8 mouse cellular contexts compared by ENCODE assay signal in the genomic region with DNA sequence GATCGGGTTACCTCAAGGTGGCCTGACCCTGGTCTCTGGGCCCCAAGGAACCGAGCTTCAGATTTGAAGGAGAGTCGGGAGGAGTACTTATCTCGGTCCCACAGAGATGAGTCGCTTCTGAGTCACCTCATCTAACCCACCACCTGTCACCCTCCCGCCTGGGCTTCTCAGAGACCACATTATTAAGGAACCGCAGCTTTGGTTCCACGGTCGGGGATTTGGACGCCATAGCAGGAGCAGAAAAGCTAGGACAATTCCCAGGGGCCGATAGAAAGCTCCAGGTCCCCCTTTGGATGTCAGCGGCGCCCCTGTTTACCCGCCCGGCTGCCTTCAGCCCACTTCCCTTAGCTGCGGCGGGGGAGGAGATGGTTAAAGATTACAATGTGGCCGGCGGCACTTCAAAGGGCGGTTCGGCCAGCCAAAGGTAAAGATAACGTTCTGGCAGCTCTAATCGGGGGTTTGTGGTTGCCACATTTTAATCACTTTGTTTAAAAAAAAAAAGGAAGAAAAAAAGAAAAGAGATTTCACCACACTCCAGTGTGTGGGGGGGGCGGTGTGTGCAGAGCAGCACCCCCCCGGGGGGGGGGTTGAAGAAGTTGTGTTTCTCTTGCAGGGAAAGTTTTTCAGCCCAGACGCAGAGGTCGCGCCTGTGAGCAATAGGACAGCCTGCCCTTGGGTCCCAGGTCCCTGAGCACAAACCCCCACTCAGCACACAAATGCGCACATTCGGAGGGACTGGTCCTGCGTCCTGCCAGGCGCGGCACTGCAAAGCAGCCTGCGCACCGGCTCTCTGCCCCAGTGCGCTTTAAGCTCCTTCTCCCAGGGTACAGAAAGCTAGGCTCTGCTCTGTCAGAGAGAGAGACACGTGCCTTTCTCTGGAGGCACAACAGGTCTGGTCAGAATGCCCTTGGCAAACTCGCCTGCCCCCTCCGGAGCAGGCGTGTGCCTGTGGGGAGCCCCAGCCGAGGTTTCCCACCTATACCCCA. TPM values are rescaled to one million over a fixed set of nuclear protein-coding genes. Genes with fewer than 3 reads are reported as not detected.
A peak's percentile ranks its signal among the peaks of the same experiment; 100 is the strongest.
DNase-seq lines count a peak whose midpoint lies in the region; ATAC-seq and TF ChIP-seq lines count a peak whose summit lies in the region.

No protein-coding gene starts in this region.

- H3K27ac ChIP-seq in forebrain, embryonic 13.5 days, result no peak overlapping the region
- H3K27ac ChIP-seq in limb, embryonic 11.5 days (replicated peaks; ENCODE audit: low read depth, low read length), result no peak overlapping the region
- H3K27ac ChIP-seq in midbrain, postnatal 0 days (ENCODE audit: low read depth, low read length), result no peak overlapping the region

- no peaks in the 10 kb centered on the region for H3K36me3 ChIP-seq in forebrain, embryonic 13.5 days (ENCODE audit: poor library complexity, severe bottlenecking)
- H3K36me3 ChIP-seq in limb, embryonic 11.5 days (ENCODE audit: control insufficient read depth, insufficient read depth, low read length), result no peaks in the 10 kb centered on the region
- H3K36me3 ChIP-seq in midbrain, postnatal 0 days (ENCODE audit: insufficient read depth, low read length), result no peaks in the 10 kb centered on the region

- H3K9me3 ChIP-seq in forebrain, embryonic 13.5 days (replicated peaks), result no peaks in the 10 kb centered on the region
- no peaks in the 10 kb centered on the region for H3K9me3 ChIP-seq in limb, embryonic 11.5 days (ENCODE audit: control insufficient read depth, low read length)
- no peaks in the 10 kb centered on the region for H3K9me3 ChIP-seq in midbrain, postnatal 0 days (ENCODE audit: low read length)

- H3K4me1 ChIP-seq in lung, adult 2 months (ENCODE audit: control insufficient read depth, insufficient read depth, low read length), result peaks cover 8% of the 10 kb centered on the region; the same call in 1 of the 2 replicates
- H3K4me1 ChIP-seq in forebrain, embryonic 13.5 days, result peaks cover 31% of the 10 kb centered on the region
- peaks cover 6% of the 10 kb centered on the region; the same call in 1 of the 2 replicates for H3K4me1 ChIP-seq in limb, embryonic 11.5 days (ENCODE audit: control insufficient read depth, insufficient read depth, low read length)
- no peaks in the 10 kb centered on the region; the same call in 1 of the 2 replicates for H3K4me1 ChIP-seq in midbrain, postnatal 0 days (ENCODE audit: insufficient read depth, low read length)

- WGBS in lung, adult 2 months, result 1% methylated on average over 41 of the region's 41 CpGs
- WGBS in forebrain, embryonic 13.5 days, result under 1% methylated on average over 41 of the region's 41 CpGs
- WGBS in limb, embryonic 11.5 days, result under 1% methylated on average over 41 of the region's 41 CpGs
- under 1% methylated on average over 41 of the region's 41 CpGs for WGBS in midbrain, postnatal 0 days

- DNase-seq in lung, adult 2 months, result peak; percentile 5
- DNase-seq in lung, adult 18-20 months, result no peak
- peak; percentile 32 for DNase-seq in c-Kit-positive CD71-negative TER-119-negative erythroid progenitor cells, embryonic 14.5 days (ENCODE audit: low read depth)
- DNase-seq in limb, embryonic 11.5 days (ENCODE audit: low spot score), result peak; percentile 65
- DNase-seq in midbrain, postnatal 0 days (ENCODE audit: low spot score), result no peak
- no peak for DNase-seq in layer of hippocampus, adult 9-10 months (ENCODE audit: low spot score)

- H3K27me3 ChIP-seq in forebrain, embryonic 13.5 days, result peaks cover 88% of the 10 kb centered on the region
- H3K27me3 ChIP-seq in limb, embryonic 11.5 days (ENCODE audit: control insufficient read depth, insufficient read depth, low read length), result peaks cover 42% of the 10 kb centered on the region
- H3K27me3 ChIP-seq in midbrain, postnatal 0 days (ENCODE audit: insufficient read depth, low read length), result peaks cover 22% of the 10 kb centered on the region

- H3K9ac ChIP-seq in forebrain, embryonic 13.5 days, result peak overlapping the region; percentile 62
- peak overlapping the region; percentile 1; the same call in 1 of the 2 replicates for H3K9ac ChIP-seq in limb, embryonic 11.5 days (ENCODE audit: low read length)
- peak overlapping the region; percentile 54 for H3K9ac ChIP-seq in midbrain, postnatal 0 days (replicated peaks; ENCODE audit: low read length, poor library complexity, severe bottlenecking)

- no peak overlapping the region for H3K4me3 ChIP-seq in lung, adult 2 months (replicated peaks; ENCODE audit: extremely low read depth, low read depth, low read length)
- H3K4me3 ChIP-seq in forebrain, embryonic 13.5 days, result peak overlapping the region; percentile 58
- H3K4me3 ChIP-seq in limb, embryonic 11.5 days (ENCODE audit: low read depth, low read length), result peak overlapping the region; percentile 53
- H3K4me3 ChIP-seq in midbrain, postnatal 0 days (ENCODE audit: low read depth, low read length), result peak overlapping the region; percentile 62

- TF ChIP-seq CTCF in lung, adult 2 months (IDR thresholded peaks at IDR 0.05; ENCODE audit: insufficient read depth, low read length), result no peak
- TF ChIP-seq CTCF in midbrain, postnatal 0 days (IDR thresholded peaks at IDR 0.05), result no peak

- peak overlapping the region; percentile 96 for H3K4me2 ChIP-seq in forebrain, embryonic 13.5 days
- peak overlapping the region; percentile 97 for H3K4me2 ChIP-seq in limb, embryonic 11.5 days (ENCODE audit: low read depth, severe bottlenecking)
- peak overlapping the region; percentile 98 for H3K4me2 ChIP-seq in midbrain, postnatal 0 days (ENCODE audit: low read depth, low read length, poor library complexity, severe bottlenecking)

- TF ChIP-seq POLR2A in lung, adult 2 months (IDR thresholded peaks at IDR 0.05; ENCODE audit: borderline replicate concordance, extremely low read depth, low read depth, low read length), result no peak

- peak; percentile 71 for ATAC-seq in forebrain, embryonic 13.5 days
- peak; percentile 42 for ATAC-seq in limb, embryonic 11.5 days (ENCODE audit: insufficient number of reproducible peaks, low FRiP score, low TSS enrichment, low read depth)
- ATAC-seq in midbrain, postnatal 0 days (ENCODE audit: low FRiP score), result peak; percentile 59
- ATAC-seq in inflammation-experienced regulatory T-cells, adult 6 months, result no peak

RNA-seq across cellular contexts. Expression of a gene that starts 1.0 kb away (rescaled TPM):
- 0.43 and 0.53 TPM in 2 replicates for polyA plus RNA-seq in lung, adult 2 months (2012; rRNA removed)
- 0.14 and 0.26 TPM in 2 replicates for polyA plus RNA-seq in forebrain, embryonic 13.5 days (2015; fragmentation: Nextera tagmentation; extraction: Ambion mirVana)
- polyA plus RNA-seq in limb, embryonic 11.5 days (2014; fragmentation: Nextera tagmentation; extraction: Ambion mirVana), result 4.3 and 5.5 TPM in 2 replicates
- 3.0 and 6.0 TPM in 2 replicates for total RNA-seq in midbrain, postnatal 0 days (2014; rRNA removed)
- 1.5 and 1.8 TPM in 2 replicates for polyA plus RNA-seq in midbrain, postnatal 0 days (2015; fragmentation: Nextera tagmentation; extraction: Ambion mirVana)
- polyA plus RNA-seq in inflammation-experienced regulatory T-cells, adult 6 months (2017; shearing (Covaris generic)), result under 1 TPM in 1 of 3 experiments, not detected in 2; 0.15 TPM

RNA-seq across cellular contexts. Expression of a gene that starts 16.8 kb away (rescaled TPM):
- not detected in 2 replicates for polyA plus RNA-seq in lung, adult 2 months (2012; rRNA removed)
- polyA plus RNA-seq in forebrain, embryonic 13.5 days (2015; fragmentation: Nextera tagmentation; extraction: Ambion mirVana), result 0.17 TPM in 1 of 2 replicates, not detected in the other
- polyA plus RNA-seq in limb, embryonic 11.5 days (2014; fragmentation: Nextera tagmentation; extraction: Ambion mirVana), result not detected in 2 replicates
- 0.85 TPM in 1 of 2 replicates, not detected in the other for total RNA-seq in midbrain, postnatal 0 days (2014; rRNA removed)
- 1.5 and 2.1 TPM in 2 replicates for polyA plus RNA-seq in midbrain, postnatal 0 days (2015; fragmentation: Nextera tagmentation; extraction: Ambion mirVana)
- not detected for polyA plus RNA-seq in inflammation-experienced regulatory T-cells, adult 6 months (2017; shearing (Covaris generic))

Comparison
In these comparisons a context has a peak if more than half of its experiments do, and no peak if none do; other contexts are left out.
1. DNase-seq: peak in lung, adult 2 months (single experiment), c-Kit-positive CD71-negative TER-119-negative erythroid progenitor cells, embryonic 14.5 days (single experiment) and limb, embryonic 11.5 days (single experiment); none in lung, adult 18-20 months (0 of 2), midbrain, postnatal 0 days (single experiment) and layer of hippocampus, adult 9-10 months (single experiment).
2. H3K9ac ChIP-seq: peak in every context shown above with its lines; median percentile 62 in forebrain, embryonic 13.5 days; 54 in midbrain, postnatal 0 days; 1 in limb, embryonic 11.5 days.
3. Peak in every context shown above with its lines, with median percentiles within 50 percentile points of each other: H3K4me2 ChIP-seq.